Mouse (Mus musculus) lung, postnatal 36 days (tissue): ENCODE results near the gene Higd2a.

Experiments used
- DNase-seq: peaks from one replicate; pipeline ENCODE4 v3.0.0; 2022; ENCODE audit warnings: mixed read lengths

Higd2a gene

DNA sequence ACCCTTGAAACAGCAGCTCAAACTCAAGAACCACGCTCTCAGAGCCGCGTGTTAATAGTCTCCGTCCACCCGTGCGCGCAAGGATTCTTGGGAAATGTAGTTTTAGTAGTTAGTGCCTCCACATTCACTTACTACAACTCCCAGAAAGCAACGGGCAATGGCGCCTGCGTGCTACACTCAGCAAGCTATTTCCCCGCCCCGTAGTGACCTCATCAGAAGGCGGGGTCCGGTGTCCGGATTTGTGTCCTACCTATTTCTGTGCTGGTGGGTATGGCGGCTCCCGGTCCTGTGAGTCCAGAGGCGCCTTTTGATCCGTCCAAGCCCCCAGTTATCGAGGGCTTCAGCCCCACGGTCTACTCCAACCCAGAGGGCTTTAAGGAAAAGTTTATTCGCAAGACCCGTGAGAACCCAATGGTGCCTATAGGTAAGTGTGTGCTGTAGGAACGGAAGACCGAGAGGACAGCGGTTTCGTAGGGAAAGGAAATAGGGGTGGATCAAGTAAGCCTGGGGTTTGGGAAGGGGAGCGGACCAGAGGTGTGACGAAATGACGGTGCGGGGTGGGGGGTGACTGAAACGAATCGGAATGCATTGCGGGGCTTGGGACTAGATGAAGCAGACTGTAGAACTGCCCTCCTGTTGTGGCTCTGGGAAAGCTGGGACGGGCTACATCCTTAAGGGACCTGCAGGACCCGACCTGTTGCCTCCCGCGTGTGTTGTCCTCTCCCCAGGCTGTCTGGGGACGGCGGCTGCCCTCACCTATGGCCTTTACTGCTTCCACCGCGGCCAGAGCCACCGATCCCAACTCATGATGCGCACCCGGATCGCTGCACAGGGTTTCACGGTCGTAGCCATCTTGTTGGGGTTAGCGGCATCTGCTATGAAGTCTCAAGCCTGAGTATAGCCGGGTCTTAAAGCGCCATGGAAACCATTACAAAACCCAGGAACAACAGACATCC is at the start of gene Higd2a, which contains the start of gene Nop16:
Higd2a (plus strand) TSS at position 212 of the 956 bp plus-strand sequence.
Nop16 (minus strand) TSS at position 95 of the 956 bp plus-strand sequence.
- DNase-seq, result peak; percentile 100

DNA sequence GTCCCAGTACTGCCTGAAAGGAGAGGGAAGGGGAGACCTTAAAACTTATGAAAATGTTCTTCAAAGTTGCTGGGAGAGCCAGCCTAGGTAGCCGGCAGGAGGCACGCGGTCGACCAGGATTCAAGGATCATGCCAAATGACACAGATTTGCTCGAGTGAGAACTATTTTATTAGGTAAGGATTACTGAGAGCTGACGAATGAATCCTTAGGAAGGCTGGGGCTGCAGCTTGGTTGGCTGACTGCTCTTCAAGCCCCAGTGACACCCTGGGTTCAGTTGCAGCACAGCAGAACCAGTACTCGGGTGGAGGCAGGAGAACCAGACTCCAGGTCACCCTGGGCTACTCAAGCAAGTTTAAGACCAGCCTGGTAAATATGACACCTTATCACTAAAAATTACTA is 42.0 kb upstream of the Higd2a start:
- DNase-seq, result no peak

DNA sequence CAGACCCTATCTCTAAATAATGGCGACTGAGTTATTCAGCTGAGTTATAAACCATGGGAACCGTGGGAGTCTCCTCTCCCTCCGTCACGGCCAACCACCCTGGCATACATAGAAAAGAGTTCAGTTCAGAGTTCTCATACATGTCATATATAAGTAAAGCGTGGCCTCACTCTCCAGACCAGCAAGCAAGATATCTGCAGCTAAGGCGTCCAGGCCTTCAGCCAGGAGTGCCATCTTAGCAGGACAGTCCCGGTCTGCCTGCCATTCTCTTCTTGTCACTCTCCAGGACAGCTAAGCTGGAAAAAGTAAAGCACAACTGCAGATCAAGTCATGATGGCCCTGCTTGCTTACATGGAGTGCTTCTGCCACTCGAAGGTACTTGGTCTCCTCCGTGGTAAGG is 33.8 kb upstream of the Higd2a start:
- no peak for DNase-seq

DNA sequence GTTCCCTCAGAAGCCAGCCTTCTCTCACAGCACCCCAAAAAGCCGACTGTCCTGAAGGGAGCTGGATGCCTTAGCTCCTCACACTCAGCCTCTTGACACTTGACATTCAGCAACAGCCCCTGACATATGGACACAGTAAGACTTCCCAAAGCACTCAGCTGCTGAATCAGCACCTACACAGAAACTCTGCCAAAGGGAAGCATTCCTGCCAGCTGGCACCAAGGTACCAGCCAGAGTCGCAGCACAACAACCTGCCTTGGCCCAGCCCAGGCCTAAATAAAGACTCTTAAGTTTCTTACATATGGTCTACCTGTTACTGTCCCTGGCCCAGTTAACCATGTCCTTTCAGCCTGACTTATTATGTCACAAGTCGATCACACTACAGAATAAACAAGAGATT is 33.2 kb upstream of the Higd2a start:
- peak; percentile 35 for DNase-seq

DNA sequence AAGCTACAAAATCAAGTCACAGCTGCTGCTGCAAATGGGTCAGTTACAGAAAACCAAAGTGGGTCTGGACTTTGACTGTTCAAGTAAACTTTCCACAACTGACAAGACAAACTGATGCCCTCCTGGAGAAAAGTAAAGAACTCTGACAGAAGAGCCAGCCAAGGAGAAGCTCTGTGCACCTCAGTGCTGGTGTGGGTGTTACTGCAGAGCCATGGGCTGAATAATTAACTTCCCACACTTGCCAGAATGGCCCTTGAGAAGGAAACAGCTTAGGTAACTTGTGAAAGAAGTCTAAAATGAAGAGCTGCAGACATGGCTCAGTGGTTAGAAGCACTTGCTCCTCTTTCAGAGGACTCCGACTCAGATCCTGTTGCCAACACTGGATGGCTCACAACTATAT is 32.4 kb upstream of the Higd2a start:
- DNase-seq, result no peak

DNA sequence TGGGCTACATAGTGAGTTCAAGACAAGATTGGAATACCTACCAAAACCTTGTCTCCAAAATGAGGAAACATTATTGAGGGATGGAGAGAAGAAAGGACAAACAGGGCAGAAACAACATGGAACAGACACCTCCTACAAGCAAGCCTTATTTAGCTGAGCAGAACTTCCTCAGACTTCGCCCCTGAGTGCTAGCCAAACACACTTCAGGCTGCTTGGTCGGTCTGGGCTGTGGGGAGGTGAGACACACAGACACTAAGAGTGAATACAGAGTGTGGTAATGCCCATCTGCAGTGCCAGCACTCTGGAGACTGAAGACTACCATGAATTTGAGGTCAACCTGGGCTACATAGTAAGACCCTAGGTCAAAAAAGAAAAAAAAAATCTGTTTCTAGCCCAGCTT is 30.4 kb upstream of the Higd2a start:
- DNase-seq, result no peak

DNA sequence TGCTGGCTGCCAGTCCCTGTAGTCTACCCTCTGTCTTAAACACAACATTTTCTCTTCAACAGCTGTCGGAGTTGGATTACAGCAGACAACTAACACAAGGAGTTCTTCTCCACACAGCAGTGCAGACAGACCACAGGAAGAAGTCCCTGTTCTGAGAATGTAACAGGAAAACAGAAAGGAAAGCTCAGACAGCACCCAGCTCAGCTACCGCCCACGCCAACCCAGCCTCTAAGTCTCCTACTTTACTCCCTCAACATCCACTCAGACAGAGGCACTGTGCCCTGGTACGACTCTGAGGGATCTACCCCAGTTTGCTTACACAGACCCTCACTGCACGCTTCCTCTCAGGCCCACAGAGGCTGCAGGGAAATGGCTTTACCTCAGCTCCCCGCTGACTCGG is 29.4 kb upstream of the Higd2a start:
- DNase-seq, result no peak

DNA sequence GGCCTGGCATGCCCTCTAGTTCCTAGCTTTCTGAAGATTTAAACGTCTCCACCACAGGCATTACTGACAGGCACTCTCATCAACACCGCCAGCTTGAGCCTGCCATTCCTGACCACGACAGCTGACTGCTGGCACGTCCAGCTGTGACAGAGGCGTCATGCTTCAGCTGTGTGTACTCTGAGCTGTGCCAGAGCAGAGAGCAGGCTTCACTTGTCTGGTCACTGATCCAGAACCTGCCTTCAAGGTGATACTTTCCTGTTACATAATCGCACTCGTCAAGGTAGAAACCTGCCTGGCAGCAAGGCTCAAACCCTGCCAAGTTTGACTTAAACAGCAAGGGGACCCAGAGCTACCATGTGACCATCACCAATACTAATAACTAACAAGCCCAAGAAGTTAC is 27.4 kb upstream of the Higd2a start:
- DNase-seq, result peak; percentile 49

DNA sequence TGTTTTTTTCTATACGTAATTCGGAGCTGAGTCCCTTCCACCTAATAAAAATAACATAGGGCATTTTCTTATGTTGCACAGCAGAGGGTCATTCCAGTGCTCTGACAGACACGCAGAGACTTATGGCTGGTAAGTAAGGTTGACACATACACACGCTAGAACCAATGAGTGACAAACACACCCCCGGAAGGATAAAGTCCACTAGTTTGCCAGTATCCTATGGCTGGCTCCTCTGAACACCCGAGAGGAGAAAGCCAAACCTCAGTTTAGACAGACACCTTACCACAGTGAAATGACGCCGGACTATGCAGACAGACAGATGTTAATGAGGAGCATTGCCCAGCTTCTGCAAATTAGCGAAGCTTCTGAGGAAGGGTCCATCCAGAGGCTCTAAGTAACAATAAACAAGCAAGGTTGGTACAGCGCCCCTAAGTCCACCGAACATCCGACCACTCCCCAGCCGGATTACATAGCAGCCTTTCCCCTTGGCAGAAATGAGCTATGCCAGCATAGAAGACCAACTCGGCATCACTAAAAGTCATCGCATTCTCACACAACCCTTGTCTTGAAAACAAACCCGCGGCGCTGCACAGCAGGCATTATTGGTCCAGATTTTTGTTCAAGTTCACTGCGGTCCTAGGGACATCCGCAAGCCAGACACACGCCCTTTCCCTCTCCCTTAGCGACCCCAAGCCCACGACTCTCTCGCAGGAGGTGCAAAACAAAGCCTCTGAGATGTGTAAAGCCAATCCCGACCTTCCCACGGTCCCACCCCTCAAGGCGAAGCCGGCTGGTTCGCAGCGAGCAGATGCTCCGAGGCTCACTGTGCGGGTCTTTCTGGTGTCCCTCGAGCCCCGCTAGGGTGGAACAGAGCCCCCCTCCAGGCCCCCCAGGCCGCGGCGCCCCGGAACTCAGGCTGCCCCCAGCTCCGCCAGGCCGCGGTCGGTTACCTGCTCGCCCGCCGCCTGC is 25.5 kb upstream of the Higd2a start:
- DNase-seq, result no peak

DNA sequence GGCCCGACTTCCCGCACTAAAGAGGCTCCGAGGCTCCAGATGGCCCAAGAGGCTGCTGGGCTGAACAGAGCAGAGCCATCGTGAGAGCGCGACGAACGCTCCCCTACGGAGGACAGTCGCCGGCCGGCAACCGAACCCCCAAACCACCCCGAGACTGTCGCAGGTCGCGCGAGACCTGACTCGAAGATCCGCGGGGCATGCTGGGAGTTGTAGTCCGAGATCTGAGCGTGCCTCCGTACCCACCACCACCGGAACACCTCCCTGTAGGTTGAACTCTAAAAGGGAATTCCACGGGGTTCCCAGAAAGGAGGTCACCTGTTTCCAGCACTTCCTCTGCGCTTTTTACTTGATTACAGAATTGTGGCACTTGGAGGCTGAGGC is 24.8 kb upstream of the Higd2a start, which contains the start of gene 4833439L19Rik:
4833439L19Rik (minus strand) TSS at position 235 of the 381 bp plus-strand sequence.
- peak; percentile 98 for DNase-seq

DNA sequence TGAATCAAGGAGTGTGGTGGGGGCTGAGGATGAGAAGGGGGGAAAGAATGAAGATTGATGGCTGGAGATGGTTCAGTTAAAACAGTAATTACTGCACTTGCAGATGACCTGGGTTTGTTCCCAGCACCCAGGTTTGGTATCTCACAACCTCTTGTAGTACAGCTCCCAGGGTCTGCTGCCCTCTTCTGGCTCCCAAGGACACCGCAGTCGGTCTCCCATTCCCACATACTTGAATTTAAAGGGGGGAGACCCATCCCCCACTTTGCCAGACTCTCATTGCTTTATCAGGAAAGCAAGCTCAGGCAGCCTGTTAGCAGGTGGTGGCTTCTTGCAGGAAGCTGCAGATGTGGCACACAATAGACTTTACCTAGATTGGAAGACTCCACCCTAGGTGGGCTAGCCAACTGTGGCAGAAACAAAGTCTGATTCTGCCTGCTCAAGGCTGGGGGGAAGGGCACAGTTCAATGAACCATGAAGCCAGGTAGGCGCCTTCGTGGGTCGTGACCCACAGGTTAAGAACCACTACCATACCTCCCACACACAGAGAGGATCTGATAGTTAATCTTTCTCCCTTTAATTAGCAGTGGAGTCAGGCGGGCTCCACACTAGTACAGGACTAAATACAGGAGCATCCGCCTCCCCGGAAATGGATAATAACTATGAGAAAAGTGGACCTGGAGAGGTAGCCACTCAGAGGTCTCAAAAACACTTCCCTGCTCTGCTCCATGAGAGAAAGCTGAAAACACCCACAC is 24.2 kb upstream of the Higd2a start:
- peak; percentile 74 for DNase-seq

DNA sequence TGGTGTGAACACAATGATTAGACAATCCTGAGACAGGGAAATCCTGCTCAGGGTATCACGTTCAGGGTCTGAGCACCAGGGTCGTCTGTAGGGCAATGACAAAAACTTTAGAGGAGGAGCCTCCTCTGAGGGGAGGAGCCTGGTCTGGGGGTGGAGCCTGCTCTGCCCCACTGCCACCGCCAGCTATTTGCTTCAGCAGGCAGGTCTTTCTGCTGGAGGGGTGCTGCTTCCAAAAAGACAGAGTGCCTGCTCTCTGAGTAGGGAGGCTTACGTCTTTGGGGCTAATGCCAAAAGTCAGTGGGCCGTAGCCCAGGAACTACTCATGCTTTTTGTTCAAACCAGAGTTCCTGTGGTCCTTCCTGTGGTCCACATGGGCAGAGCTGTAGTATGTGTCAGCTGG is 21.6 kb upstream of the Higd2a start:
- no peak for DNase-seq

DNA sequence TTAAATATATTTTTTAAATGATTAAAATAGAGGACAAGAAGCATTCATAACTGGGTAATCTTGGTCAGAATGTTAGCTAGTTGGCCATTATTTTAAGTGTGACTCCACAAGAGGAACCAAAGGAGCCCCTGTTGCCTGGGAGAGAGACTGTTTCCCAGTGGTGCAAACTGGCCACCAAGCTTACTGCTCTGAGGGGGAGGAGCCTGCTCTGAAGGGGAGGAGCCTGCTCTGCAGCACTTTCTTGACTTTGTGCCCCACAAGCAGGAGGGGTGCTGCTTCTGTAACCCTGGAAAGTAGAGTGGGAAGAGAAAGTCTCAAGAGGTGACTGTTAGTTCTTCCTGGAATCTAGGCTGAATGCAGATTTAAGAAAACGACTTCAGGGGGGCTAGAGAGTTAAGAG is 20.7 kb upstream of the Higd2a start:
- no peak for DNase-seq

DNA sequence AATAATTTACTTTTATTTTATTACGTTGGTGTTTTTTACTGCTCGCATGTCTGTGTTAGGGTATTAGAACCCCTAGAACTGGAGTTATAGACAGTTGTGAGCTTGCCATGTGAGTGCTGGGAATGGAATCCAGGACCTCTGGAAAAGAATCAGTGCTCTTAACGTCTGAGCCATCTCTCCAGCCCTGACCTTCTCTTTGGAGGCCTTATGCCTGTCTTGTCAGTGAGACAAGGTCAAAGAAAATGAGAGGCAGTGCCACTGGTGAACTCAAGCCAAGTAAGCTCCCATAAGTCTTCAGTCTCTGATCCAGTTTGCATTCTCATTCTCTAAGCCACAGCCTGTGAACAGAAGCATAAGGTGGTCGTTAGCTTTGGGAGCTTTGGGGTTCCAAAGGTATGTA is 19.3 kb upstream of the Higd2a start:
- DNase-seq, result no peak

DNA sequence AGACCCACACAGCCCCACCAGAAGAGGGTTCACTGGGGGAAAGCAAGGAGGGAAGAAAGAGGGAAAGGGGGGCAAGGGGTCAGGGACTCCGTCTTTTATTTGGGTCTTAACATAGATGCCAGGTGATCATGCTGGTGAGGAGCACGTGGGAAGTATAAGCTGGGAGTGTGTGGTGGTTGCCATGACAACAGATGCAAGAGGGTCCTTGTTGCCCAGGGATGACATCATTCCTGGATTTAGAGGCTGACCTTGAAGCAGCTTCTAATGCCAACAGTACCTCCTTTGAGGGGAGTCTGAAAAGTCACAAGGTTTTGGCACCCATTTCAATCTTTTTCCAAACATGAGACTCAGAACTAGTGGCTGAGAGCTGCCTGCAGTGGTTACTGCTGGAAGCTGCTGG is 18.4 kb upstream of the Higd2a start:
- DNase-seq, result no peak

DNA sequence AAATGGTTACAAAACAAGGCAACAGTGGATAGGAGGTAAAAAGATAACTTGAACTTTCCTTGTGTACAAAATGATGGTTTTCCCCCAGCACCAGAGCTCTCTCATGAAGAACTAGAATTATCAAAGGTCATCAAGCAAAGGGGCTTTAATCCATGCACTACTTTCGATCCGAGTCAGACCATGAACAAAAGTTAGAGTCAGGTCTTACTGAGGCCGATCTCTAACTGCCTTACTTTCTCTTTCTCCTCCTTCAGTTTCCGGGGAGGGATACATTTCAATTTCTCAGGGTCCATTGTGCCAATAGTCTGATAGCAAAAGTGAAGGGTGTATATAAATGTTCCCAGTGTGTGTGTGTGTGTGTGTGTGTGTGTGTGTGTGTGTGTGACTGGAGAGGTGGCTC is 17.4 kb upstream of the Higd2a start:
- no peak for DNase-seq

DNA sequence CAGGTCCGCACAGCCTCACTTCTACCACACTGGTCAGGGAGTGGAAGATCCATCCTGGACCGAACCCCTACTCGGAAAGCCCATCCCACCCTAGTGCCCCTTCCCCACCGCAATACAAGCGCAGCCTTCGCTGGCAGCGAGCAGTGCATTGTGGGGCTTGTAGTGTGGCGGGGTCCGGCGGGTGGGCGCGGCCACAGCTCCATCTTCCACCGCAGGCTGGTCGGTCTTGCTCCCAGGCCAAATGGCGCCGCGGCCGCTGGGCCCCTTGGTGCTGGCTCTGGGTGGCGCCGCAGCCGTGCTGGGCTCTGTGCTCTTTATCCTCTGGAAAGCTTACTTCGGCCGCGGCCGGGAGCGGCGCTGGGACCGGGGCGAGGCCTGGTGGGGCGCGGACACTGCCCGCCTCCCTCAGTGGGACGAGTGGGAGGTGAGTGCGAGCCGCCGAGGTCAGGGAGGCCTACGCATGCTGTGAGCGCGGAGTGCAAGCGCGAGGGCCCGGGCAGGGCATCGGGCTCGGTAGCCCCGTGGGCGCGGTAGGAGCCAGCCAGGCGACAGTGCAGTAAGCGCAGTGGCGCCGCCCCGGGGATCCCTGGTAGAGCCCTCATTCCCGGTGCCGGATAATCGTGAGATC is 15.0 kb upstream of the Higd2a start, which contains the start of gene Arl10:
Arl10 (plus strand) TSS at position 162 of the 628 bp plus-strand sequence.
- DNase-seq, result peak; percentile 82

DNA sequence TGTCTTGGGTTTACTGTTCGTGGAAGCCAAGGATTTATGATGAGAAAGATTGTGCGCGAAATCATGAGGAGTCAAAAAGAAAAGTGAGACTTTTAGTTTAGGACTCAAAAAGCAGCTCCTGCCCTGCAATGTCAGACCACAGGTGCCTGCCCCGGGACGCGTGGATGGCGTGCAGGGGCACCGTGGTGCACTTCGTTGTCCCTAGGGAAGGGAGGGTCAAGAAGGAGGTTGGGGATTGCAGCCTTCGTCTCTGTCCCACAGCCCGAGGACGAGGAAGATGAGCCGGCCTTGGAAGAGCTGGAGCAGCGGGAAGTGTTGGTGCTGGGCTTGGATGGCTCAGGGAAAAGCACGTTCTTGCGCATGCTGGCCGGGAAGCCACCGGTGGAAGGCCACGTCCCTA is 14.5 kb upstream of the Higd2a start:
- DNase-seq, result no peak

DNA sequence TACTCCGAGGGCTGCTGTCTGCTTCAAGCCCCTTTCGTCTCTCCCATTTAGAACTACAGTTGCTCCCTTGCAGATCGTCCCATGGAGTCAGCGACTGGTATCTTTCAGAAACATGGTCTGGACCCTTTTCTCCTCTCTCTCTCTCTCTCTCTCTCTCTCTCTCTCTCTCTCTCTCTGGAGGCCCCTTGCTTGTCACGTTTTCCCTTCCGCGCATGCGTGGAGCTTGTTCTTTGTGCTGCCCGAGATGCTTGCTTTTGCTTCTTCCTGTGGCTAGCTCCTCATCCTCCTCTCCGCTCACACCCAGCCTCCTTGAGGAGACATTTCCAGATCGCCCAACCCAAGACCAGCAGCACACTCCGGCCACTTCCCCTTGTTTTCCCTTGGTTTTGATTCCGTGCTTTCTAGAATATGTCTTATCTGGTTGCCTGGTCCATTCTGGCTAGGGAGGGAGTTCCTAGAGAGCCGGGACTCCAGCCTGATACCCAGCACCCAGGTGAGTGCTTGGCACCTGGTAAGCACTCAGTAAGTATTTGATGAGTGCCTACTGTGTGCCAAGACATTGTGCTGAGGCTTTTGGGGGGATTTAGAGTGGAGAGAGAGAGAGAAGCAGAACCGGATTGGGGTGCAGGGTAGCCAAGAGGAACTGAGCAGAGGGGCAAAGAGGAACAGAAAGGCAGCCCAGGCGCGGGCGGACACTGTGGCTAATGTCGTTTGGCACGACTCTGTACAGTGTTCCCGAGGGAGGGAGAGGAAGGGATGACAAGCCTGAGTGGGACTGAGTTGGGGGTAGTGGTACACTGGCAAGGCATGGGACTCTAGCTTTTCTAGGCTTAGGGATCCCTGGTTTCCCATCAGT is 12.1 kb upstream of the Higd2a start:
- peak; percentile 38 for DNase-seq

DNA sequence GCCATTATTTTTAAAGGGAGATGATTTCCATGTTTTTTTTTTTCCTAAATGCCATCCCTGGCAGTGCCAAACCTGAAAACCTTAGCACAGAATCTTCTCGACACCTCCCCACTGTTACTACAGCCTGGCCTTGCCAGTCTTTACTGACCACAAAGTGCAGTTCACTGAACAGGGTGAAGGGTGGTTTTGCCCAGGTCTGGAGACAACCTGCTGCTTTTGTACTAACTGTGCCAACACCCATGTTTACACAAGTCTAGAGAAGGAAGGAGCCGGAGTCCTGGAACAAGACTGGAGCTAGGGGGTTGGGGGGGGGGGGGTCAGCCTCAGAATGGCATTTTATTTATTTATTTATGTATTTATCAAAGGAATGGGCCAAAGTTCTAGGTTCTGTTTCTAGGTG is 8.6 kb upstream of the Higd2a start:
- peak; percentile 49 for DNase-seq

DNA sequence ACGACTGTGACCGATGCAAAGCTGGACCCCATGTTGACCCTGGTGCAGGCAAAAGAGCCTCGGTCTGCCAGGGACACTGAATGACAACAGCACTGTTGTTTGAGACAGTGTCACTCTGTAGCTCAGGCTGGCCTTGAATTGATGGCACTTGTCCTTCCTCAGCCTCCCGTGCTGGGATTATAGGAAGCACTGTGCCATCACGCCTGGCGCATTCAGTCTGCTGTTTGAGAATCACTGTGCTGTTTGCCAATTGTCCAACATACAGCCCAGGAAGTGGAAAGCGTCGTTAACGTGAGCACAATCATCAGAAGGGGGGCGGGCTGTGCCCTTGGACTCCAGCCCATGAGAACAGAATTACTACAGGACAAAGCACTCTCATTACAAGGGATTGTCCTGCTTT is 7.9 kb upstream of the Higd2a start:
- DNase-seq, result peak; percentile 51
